Mouse (Mus musculus): ENCODE results near the gene Sh2d3c.

Sh2d3c gene

DNA sequence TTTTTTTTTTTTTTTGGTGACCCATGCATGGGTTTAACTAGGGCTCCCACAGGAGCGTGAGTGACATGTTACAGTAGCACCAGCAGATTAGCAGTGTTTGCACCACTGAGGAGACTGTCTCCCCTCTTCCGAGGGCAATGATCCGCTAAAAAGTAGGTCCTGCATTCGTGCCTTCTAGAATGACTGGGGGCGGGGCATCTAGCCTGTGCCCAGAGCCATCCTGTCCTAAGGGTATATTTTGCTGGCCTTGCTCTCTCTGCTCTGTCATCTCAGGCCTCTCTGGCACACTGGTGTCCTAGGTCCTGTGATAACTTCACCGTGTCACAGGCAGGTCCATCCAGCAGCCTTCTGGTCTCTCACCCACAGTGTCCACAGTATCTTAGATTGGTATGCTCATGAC, 21.2 kb upstream of the Sh2d3c start:
- no peak for DNase-seq (ENCODE audit: low read depth, low spot score)

DNA sequence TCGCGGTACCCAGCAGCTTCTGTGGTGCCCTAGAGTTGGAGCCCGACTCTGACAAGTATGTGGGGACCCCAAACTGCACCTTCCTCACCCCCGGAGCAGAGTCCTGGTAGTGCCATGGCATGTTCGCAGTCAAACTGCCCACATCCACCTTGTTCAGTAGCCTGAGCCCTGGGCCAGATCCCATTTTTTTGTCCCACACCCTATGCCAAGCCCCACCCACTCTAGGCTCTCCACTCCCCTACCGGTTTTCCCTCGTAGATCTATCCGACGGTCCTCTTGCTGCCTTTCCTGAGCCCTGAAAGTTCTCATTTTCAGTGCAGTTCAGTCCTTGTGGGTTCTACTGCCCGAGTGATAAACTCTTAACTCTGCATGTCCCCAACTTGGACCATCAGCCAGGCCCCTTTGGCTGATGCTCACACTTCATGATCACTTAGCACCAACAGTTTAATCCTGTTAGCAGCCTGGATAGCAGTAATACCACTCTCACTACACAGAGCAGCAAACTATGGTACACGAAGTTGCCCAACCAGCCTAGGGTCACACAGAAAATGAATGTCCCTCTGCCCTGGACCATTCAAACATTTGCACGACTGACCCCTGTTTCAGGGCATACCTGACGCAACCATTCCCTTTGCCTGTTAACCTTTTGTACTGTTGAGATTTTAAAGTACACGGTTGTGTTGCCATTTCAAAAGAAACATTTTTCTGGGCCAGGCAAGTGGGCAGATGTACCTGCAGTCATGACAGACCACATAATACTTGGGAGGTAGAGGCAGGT, 19.7 kb upstream of the Sh2d3c start:
- no peak for DNase-seq (ENCODE audit: low read depth, low spot score)

DNA sequence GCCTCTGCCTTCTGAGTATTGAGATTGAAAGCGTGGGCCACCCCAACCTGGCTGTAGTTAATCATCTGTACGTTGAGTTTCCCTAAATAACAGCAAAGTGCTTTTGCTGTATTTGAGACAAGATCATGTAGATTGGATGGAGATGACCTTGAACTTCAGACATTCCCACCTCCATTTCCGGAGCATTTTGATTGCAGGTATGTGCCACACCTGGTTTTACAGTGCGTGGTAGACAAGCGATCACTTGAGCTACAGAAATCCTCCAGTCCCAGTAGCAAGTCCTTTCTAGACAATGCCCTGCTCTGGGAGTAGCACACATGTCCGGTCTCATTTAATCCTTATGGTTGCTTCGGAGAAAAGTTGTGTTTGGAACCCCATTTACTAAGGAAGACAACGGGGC, 17.8 kb upstream of the Sh2d3c start:
- no peak for DNase-seq (ENCODE audit: low read depth, low spot score)

DNA sequence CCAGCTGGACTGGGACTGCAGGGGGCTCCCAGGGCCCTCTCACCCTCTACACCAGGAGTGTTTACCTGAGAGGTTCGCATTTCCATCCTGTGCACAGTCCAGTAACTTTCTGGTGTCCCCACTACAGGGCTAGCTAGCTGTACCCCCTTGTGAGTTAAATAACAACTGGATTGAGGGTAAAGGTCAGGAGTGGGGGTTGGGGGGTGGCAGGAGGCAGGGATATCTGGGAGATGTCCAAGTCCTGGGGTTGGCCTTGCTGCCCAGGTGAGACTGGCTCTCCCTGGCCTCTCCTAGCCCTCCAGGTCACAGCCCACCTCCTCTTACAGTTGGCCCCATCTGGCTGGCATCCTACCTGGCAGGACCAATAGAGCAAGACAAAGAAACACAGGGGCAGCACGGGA, 16.8 kb upstream of the Sh2d3c start, which contains the start of gene Fpgs:
Gene Fpgs, minus strand, starts transcription at position 125 of the 401 bp plus-strand sequence.
- DNase-seq (ENCODE audit: low read depth, low spot score) = no peak

DNA sequence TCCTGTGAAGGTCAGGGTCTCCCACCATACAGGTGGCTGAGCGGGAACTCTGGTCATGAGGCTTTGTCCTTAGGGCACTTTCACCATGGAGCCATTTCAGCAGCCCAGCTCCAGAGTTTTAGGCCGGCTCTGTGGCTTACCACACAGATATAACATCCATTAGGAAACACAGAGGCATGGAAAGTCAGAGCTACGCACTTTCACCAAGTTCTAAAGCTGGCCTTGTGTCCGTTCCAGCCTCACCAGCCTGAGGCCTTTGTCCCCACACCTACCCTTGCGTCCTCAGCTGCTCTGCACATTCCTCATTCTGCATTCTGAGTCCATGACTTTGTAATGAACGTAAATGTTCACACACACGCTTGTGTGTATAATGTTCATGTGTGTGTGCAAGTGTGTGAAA, 15.8 kb upstream of the Sh2d3c start:
- DNase-seq (ENCODE audit: low read depth, low spot score) = no peak

DNA sequence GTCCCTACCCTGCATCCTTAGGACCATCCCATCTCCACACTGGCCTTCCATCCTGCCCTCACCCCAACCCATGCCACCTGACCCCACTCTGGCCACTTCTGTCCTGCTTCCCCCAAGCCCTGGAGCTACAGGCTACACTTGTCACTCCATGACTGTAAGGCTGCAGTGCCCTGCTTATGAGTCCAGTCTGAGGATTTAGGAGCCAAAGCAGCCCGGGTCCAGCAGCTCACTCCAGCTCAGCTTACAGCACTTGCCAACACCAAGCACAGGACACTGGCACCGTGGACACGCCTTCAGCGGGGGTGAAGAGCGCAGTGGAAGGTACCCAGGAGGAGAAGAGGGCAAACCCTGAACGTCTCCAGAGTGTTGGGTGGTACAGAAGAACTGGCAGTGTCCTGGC, 13.9 kb upstream of the Sh2d3c start:
- no peak for DNase-seq (ENCODE audit: low read depth, low spot score)

DNA sequence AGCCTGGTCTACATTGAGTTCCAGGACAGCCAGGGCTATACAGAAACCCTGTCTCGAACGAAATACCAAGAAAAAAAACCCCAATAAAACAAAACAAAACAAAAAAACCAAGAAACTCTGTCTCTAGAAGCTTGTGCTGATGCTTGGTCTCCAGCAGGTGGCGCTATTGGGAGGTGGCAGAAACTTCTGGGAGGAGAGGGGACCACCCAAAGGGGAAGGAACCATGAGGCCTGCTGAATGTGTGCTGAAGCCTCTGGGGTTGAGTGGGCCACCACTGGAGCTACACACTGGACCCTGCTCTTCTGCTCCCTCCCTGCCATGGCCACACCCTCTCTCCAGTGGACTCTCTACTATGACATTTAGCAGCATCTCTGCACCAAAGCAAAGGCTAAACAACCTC, 12.2 kb upstream of the Sh2d3c start:
- DNase-seq (ENCODE audit: low read depth, low spot score) = peak; percentile 55

DNA sequence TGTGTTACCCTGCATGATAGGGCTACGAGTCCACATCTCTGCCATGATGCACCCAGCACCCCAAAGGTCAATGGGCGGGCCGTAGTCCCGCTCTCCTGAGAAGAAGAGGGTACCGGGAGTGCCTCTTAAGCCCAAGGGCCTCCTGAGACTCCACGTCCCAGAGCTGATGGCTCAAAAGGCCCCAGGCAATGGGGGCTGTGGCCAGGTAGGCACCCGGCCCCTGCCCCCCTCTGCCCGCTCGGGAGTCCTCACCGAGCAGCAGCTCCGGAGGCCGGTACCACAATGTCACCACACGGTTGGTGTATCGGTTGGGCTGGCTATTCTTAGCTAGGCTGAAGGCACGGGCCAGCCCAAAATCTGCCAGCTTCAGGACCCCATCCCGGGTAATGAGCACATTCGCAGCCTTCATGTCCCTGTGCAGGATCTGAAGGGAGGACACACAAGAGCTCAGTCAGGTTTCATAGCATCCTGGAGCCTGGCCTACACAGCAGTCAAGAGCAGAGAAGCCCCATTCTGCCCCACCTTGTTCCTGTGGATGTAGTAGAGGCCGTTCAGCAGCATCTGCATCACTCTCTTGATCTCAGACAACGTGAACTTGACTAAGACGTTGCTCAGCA, 11.2 kb upstream of the Sh2d3c start:
- DNase-seq (ENCODE audit: low read depth, low spot score) = no peak

DNA sequence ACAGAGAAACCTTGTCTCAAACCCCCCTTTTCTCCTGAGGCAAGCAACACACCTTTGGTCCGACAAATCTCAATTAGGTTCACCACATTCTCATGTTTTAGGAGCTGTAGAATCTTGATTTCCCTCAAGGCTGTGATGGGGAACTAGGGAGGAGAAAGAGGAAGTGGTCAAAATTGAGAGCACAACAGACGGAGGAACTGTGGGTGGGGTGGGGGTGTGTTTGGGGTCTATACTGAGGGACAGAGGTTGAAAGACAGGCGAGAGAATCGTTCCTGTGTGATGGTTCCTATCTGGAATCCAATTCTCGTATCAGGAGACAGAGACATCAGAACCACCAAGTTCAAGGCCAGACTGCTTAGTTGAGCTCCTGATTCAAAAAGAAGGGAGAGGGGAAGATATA, 10.4 kb upstream of the Sh2d3c start:
- no peak for DNase-seq (ENCODE audit: low read depth, low spot score)

DNA sequence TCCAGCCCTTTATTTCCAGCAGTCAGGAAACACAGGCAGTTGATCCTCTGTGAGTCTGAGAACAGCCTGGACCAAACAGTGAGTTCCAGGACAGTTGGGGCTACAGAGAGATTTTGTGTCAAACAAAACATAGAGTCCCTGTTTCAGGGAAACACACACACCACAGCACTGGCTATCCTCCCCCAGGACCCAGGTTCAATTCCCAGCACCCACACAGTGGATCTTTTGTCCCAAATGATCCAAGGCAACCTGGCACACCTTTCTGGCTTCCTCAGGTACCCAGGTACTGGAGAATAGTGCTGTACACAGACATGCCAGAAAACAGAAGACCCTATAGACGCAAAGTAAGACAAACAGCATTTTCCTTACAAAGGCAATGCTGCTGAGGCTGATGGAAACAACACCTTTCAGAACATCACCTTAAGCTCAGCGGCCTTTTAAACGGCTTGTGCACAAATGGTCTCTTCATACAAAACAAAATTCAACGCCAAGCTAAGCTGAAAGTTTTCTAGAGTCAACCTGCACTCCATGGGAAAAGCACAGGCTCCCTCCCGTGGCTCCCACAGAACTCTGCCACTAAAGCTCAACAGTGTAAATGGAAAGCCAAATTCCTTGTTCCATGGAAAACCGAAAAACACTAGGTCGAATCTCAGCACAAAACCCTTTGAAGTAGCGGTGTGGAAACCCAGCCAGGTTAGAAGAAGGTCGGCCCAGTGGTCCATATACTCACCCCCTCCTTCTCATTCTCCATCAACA, 9.4 kb upstream of the Sh2d3c start:
- no peak for DNase-seq (ENCODE audit: low read depth, low spot score)

DNA sequence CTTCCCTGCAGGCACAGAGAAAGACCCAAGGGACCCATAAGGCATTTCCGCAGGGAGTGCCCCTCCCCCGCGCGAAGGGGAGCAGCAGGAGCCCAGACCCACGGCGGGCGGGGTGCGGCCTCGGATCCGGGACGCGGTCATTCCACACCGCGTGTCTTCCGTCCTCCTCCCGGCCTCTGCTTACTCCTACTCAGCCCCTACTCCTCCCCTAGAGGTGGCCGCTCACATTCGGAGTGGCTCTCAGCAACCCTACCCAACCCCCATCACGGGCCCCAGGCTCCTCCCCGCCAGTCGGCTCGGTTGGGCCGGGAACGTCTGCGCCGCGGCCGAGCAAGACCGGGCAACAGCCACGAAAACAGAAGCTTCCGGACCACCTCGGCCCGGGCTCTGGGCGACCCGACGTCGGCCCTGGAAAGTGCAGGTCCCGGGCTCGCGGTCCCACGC, 8.7 kb upstream of the Sh2d3c start:
- no peak for DNase-seq (ENCODE audit: low read depth, low spot score)

DNA sequence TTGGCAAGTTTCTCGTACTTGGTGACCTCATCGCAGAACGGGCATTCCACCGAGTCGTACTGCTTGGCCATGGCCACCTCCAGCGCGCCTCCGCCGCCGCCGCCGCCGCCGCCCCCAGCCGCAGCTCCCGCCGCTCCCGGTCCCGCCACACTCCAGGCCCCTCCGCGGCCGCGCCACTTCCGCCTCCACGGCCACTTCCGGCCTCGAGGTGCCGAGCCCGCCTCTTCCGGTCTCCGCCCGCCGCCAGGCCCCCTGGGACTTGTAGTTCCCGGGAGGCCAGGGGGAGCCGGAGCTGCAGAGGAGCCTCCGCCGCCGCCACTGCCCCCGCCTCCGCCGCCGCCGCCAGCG, 8.3 kb upstream of the Sh2d3c start:
- DNase-seq (ENCODE audit: low read depth, low spot score) = peak; percentile 89

DNA sequence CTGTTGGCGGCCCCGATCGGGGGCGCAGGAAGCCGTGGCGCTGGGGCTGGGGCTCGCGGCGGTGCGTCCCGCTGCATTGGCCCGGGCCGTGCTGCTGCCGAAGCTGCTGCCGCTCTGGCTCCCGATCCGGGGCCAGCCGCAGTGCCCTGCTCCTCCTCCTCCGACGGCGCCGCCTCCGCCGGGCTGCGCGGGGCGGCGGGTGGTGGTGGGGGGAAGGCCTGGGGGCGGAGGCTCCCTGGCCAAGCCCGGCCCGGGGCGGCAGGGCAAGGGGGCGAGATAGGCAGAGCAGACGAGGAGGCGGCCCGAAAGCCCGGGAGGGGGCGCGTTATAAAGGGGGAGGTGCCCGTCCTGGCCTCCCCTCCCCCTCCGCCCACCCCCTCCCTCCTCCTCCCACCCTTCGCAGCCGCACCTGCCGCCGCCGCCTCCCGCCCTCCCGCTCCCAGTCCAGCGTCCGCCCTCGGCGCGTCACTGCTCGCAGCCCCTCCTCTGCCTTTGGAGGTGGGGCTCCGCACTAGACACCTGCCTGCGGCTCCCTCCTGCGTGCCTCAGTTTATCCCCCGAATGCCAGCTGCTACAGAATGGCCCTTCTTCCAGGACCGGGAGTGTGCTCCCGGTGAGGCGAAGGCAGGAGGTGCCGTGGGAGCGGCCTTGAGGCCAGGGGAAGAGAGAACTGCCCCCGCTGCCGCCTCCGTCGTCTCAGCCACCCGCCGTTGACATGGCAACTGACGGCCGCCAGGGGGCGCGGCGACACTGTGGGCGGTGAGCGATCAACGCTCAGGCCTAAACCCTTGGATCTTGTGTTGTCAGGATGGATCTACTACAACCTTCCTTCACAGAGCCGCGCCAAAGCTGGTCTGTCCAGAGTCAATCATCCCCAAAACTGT, 7.7 kb upstream of the Sh2d3c start, which contains the start of gene Cdk9:
Gene Cdk9, minus strand, starts transcription at position 143 of the 884 bp plus-strand sequence.
- DNase-seq (ENCODE audit: low read depth, low spot score) = peak; percentile 85

DNA sequence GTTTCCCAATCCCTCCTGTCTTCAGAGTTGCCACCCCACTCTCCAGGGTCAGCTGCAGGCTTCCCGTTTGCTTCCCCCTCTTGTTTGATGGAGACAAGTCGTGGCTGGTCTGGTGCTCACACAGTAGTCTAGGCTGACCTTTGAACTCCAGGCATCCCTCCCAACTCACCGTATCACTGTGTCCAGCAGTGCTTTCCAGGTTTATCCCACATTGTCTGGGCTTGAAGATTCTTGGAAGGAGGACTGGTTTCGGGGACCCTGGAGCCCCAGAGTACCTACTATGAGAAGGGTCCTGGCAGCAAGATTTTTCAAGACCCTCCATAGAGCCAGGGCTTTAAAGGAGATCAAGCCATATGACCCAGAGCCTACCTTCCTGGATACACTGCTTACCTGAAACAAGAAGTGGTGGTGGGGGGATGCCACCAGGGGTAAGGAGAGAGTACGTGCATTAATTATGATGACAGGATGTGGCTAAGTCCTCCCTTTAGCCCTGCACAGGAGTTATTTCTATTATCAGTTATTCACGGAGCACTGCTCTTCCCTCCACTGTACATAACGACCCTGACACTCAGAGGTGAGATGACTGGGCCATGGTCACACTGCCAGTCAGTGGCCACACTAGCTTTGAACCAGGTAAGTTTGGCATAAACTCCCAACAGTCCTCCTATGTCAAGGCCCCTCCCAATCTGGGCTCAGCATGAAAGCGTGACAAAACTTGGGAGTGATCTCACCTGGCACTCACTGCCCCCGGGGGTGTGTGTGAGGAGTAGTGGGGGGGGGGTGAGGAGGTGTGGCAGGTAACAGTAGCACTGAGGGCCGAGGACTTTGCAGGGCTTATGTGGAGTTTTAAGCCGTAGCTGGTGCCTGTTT, 6.5 kb upstream of the Sh2d3c start:
- DNase-seq (ENCODE audit: low read depth, low spot score) = no peak

DNA sequence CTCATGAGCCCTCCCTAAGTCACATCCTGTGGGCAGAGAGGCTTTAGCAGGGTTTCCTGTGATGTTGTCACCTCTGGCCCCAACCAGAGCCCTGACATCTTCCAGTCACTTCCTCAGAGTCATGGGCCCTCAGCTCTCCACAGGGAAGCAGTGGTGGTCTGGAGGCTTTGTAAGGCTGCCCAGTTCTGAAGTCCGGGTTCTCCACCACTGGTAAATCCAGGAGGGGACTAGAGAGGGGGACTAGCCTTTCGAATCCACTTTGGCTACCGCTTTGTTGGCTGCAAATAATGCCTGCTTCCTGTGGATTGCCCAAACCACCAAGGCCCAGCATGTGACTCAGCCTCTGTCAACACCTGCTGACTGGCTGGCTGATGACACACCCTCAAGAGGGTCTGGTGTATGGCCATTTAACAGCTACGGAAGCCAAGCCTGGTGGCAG, 5.8 kb upstream of the Sh2d3c start:
- DNase-seq (ENCODE audit: low read depth, low spot score) = no peak

DNA sequence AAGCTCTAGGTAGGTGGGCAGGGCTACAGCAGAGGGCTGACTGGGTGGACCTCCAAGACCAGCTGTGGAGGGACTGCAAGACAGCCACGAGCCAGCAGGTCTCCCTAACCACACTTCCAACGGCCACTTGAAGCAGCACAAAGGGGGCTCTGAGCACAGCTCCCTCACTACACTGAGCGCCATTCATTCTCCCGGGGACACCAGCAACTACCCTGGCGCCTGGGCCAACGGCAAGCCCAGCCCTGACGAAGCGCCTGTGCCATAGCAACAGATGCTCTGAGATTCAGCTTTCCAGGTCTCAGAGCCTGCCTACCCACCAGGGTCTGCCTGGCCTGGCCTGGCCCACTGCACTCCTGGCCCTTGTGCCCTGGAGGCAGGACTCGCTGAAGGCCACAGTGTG, 2.1 kb upstream of the Sh2d3c start:
- DNase-seq (ENCODE audit: low read depth, low spot score) = no peak

DNA sequence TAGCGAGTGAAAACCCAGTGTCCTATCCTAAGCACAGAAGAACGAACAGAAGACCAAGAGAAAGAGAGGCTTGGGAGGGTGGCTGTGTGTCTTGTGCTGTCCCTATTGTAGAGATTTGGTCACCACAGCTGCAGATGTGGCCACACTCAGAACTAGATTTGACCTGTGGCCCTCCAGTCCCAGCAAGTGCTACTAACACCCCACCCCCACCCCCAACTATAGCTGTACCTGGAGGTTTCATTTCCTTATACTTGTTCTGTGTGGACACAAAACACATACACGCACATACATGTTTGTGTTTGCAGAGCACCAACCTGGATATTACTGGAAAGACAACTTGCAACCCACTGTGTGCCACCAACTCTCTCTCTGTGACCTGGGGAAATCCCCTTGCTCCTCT, 802 bp upstream of the Sh2d3c start:
- DNase-seq (ENCODE audit: low read depth, low spot score) = no peak

DNA sequence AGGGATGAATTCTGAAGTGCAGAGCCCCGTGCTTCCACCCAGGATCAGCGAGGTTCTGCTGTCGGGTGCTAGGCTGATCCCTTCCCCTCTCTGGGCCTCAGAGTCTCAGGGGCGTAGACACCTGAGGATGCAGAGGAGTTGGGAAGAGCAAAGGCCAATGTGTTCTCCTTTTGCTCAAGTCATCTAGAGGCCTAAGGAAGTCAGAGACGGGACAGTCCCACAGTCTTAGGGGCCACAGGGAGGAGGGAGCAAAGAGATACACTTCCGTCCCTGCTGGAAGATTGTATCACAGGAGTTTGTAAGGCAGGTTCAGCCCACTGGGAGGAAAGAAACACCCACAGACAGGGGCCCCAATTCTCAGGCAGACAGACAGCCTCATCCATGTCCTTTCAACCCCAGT, 1.2 kb downstream of the Sh2d3c start:
- DNase-seq (ENCODE audit: low read depth, low spot score) = no peak

DNA sequence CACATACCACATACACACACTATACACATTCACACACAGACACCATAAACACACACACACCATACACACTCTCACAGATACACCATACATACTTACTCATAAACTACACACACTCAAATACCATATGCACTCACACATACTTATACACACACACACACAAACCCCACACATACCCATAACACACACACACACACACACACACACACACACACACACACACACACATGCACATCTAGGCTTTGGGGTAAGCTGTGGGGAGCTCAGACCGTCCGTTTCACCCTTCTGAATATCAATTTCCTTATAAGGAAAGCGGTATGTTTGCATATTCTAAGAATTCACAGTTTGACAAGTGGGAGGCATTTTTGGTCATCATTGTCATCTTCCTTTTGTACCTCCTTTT, 1.7 kb downstream of the Sh2d3c start:
- DNase-seq (ENCODE audit: low read depth, low spot score) = no peak

DNA sequence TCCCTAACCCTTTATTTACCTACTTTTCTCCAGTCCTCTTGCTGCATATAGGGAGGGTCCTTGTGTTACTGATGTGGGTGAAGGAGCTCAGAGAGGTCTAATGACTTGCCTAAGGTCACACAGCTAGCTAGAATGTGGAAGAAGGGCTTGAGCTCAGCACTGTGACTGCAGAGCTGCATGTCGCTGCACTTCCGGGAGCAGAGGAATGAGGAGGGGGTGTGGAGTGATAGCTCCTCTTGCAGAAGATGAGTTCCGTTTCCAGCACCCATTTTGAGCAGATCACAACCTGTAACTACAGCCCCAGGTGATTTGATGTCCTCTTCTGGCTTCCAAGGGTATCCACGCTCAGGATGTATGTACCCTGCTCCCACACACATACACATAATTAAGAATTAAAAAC, 3.3 kb downstream of the Sh2d3c start:
- no peak for DNase-seq (ENCODE audit: low read depth, low spot score)
